Mouse (Mus musculus) bone marrow, adult 2 months (tissue): Measurements from ENCODE around the gene Gm6268.

Experiments used
- CTCF ChIP-seq: fragments of 200-500 bp; IDR thresholded peaks from 2 replicates; pipeline ENCODE4 v1.5.1; 2011; ENCODE audit warnings: low read length, control low read depth; ENCODE audit not compliant: control insufficient read depth, insufficient read depth
- POLR2A ChIP-seq: fragments of 200-500 bp; IDR thresholded peaks from 2 replicates; pipeline ENCODE4 v1.6.1; 2011; ENCODE audit warnings: low read depth, mild to moderate bottlenecking, control low read depth, low read length, borderline replicate concordance; ENCODE audit not compliant: control insufficient read depth

DNA sequence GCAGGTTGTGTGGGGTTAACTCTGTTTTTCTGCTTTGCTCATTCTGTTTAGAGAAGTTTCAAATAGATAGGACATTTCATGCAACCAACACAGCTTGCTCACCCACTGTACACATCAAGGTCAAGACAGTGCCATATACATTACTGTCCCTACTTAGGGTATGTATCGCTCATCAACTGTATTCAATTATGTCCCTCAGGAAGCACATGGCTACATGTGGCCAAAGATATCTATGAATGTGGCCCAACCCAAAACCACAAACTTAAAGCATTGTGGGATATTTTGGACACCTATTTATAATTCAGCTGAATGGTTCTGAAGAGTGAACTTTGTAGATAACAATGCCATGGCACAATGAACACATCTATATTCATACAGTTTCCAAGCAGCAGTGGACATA, 36.9 kb downstream of the Gm6268 start:
- no peak for TF ChIP-seq CTCF
- no peak for TF ChIP-seq POLR2A
